Mouse (Mus musculus) megakaryocyte, embryonic 14.5 days (primary cell): ENCODE data around the gene Nudt14. TPM values are rescaled to one million over a fixed set of nuclear protein-coding genes. Genes with fewer than 3 reads are reported as not detected.

Experiments
- H3K27me3 ChIP-seq: replicated peaks from 2 replicates; pipeline ENCODE3; 2012; ENCODE audit warnings: inconsistent platforms
- H3K36me3 ChIP-seq: replicated peaks from 2 replicates; pipeline ENCODE3; 2012; ENCODE audit warnings: low read length, inconsistent platforms, mixed read lengths
- H3K4me1 ChIP-seq: 2 replicates; pipeline ENCODE4 v1.6.1; 2012; ENCODE audit warnings: inconsistent platforms
- H3K4me3 ChIP-seq: replicated peaks from 2 replicates; pipeline ENCODE3; 2012; ENCODE audit warnings: moderate library complexity, mild to moderate bottlenecking, inconsistent platforms
- H3K9me3 ChIP-seq: 2 replicates; pipeline ENCODE4 v1.6.1; 2012; ENCODE audit warnings: inconsistent platforms
- FLI1 ChIP-seq: IDR thresholded peaks from 2 replicates; pipeline ENCODE4 v1.6.1; 2012; ENCODE audit warnings: low read length, inconsistent platforms, mixed read lengths
- GATA1 ChIP-seq: IDR thresholded peaks from 3 replicates; pipeline ENCODE4 v1.6.1; 2012; ENCODE audit warnings: mixed read lengths, low read length, inconsistent platforms, borderline replicate concordance
- polyA plus RNA-seq: library from polyadenylated mRNA; stranded (reverse); fragments of >175 nt; gene quantifications from 2 replicates; pipeline ENCODE4 v1.2.3, GENCODE M21; 2012; ENCODE audit warnings: low replicate concordance; ENCODE audit not compliant: insufficient read depth

Gene Nudt14
- polyA plus RNA-seq, 1 experiment = 42.5 TPM

DNA sequence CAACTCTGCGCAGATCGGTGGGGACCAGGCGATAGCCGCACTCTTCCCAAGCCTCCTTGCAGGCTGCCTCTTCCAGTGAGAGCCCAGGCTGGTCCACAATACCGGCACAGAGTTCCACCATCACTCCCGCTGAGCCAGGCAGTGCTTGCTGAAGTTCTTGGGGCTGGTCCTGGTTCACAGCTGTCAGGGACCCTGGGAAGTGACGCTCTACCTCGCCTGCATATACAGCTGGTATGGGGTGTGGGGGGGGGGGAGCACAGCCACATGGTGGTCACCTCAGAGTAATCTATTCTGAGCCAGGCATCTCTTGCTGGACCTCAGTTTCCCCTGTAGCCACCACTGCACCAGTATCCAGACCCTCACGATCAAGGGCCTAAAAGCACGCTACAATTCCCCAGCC lies 3.6 kb downstream of the Nudt14 start:
- Histone ChIP-seq H3K9me3 (no peaks in the 10 kb centered on the region), H3K4me3 (no peak overlapping the region), H3K4me1 (peaks cover 53% of the 10 kb centered on the region), H3K27me3 (peaks cover 24% of the 10 kb centered on the region), H3K36me3 (peaks cover 29% of the 10 kb centered on the region)
- no peak for TF ChIP-seq FLI1
- no peak for TF ChIP-seq GATA1

DNA sequence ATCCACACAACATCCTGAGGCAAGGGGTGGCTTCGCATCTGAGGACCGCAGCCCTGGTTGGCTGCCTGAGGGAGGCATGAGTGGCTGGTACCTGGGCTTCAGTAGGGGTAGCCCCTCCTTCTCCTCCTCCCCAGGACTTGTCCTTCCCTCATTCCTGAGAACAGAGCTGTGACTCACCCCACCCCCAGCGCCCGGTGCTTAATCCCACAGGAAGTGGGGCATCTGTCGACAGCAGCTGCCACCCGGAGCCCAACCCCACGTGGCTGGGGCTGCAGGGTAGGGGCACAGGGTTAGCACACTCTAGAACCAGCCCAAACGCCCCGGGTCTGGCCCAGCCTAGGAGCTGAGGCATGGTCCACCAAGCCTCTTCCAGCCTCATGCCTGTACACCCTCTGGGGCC lies 4.0 kb downstream of the Nudt14 start:
- Histone ChIP-seq H3K4me3 (peak overlapping the region; percentile 42), H3K27me3 (peaks cover 29% of the 10 kb centered on the region), H3K36me3 (peaks cover 29% of the 10 kb centered on the region), H3K4me1 (peaks cover 53% of the 10 kb centered on the region), H3K9me3 (no peaks in the 10 kb centered on the region)
- TF ChIP-seq GATA1 = no peak
- TF ChIP-seq FLI1 = no peak

DNA sequence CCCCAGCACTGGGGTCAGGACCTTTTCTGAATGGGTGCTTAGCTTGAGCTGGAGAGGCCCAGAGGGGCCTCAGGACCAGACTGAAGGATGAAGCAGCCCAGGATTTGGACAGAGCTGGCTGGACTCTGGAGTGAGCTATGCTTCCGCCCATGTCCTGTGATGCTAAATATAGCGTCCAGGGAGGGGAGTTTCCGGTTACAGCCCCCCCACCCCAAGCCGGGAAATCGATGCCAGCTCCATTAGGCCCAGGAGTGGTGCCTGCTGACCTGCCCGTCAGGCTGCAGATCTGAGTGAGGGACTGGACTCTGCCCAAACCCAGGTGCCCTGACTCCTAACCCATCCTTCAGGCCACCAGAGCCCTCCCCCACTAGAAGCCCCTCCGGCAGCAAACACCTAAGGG lies 9.3 kb downstream of the Nudt14 start:
- Histone ChIP-seq H3K4me1 (peaks cover 44% of the 10 kb centered on the region), H3K9me3 (no peaks in the 10 kb centered on the region), H3K36me3 (peaks cover 18% of the 10 kb centered on the region), H3K27me3 (peaks cover 72% of the 10 kb centered on the region), H3K4me3 (no peak overlapping the region)
- TF ChIP-seq FLI1 = no peak
- TF ChIP-seq GATA1 = no peak

DNA sequence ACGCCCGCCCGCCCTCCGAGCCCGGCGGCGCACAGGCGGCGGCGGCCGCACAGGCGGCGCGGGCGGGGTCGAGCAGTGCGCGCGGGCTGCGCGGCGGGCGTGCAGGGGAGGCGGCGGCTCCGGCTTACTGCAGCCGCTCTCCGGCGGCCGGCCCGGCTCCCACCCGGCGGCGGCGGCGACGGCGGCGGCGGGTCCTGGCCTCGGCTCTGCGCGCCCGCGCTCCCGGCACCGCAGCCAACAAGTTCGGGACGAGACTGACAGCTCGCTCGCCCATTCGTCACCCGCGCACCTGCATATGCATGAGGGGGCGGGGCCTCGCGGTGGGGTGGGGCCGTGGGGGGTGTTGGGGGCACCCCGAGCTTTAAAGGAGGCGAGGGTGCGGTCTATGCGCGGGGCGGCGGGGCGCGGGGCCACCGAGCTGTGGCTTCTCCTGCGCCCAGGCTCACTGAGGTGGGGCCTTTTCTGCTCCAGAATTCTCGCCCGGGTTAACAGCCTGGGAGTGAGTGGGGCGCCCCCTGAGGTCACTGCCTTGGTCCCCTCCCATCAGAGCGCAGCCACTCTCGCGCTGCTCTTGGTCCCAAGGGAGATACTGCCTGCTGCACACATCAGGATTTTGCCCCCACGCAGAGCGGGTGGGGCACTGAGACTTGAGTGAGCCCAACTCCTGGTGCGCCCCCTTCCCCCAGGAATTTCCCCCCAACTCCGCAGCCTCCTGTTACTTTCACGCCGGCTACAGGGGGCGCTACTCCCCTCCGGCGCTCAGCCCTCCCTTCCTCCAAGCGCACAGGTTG lies 12.2 kb downstream of the Nudt14 start, which contains the start of gene Jag2:
TSS of gene Jag2 (minus strand) at position 215 of the 791 bp plus-strand sequence.
- Histone ChIP-seq H3K4me3 (peak within 1 kb of the TSS; percentile 95), H3K4me1 (peaks cover 59% of the 10 kb centered on the region), H3K36me3 (peaks cover 8% of the 10 kb centered on the region), H3K9me3 (no peaks in the 10 kb centered on the region), H3K27me3 (peaks cover 93% of the 10 kb centered on the region)
- no peak for TF ChIP-seq GATA1
- TF ChIP-seq FLI1 = no peak

DNA sequence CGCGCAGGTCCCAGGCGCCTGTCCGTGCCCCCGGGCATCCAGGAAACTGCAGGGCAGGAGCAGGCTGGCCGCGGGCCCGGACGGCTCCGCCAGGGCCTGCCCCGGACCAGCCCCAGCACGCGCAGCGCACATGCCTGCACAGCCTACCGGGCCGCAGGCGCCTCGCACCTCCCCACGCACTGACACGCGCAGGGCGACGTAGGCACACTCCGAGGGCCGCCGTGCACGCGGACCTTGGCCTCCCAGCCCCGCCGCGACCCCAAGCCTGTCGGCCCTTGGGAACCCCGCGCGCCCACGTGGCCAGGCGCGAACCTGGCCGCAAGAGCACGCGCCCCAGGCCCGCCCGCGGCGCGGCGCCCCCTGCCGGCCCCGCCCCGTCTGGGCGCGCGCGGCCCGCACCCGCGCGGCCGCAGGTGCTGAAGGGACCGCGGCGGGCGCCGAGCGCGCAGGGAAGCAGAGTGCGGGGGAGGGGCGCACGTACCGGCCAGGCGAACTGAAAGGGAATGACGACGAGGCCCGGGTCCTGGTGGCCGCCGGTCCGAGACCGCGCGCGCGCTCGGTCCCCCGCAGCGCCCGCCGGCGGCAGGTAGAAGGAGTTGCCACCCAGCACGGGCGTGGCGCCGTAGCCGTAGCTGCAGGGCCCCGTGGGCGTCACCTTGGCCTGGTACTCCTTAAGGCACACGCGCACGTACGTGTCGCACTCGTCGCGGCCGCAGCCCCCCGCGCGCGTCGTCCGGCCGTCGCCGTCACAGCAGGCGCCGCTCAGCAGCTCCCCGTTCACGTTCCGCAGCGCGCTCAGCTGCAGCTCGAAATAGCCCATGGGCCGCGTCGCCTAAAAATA lies 13.3 kb downstream of the Nudt14 start:
- H3K4me1 ChIP-seq = peaks cover 71% of the 10 kb centered on the region
- no peak for TF ChIP-seq GATA1
- no peak for TF ChIP-seq FLI1
- peak overlapping the region; percentile 95 for H3K4me3 ChIP-seq
- H3K9me3 ChIP-seq = no peaks in the 10 kb centered on the region
- H3K27me3 ChIP-seq = peaks cover 92% of the 10 kb centered on the region
- H3K36me3 ChIP-seq = peaks cover 6% of the 10 kb centered on the region

DNA sequence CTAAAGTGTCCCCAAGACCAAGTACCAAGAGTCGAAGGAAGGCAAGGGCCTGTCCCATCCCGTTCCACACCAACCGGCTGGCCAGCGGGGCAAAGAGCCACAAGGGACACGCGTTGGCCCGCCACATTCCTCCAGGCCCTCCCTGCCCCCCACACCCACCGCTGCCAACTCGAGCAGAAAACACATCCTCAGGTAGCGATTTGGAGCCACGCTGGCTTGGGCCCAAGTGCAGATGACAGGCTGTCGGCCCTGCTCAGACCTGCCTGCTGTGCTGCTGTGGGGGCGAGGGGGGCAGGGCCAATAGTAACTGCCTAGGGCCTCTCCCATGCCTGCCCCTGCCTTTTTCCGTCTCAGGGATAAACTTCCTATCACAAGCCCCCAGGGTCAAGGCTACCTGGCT lies 14.7 kb downstream of the Nudt14 start:
- H3K27me3 ChIP-seq = peaks cover 82% of the 10 kb centered on the region
- peak overlapping the region; percentile 23 for H3K4me3 ChIP-seq
- peaks cover 80% of the 10 kb centered on the region for H3K4me1 ChIP-seq
- no peak for TF ChIP-seq FLI1
- no peak for TF ChIP-seq GATA1
- no peaks in the 10 kb centered on the region for H3K9me3 ChIP-seq
- H3K36me3 ChIP-seq = peaks cover 6% of the 10 kb centered on the region

DNA sequence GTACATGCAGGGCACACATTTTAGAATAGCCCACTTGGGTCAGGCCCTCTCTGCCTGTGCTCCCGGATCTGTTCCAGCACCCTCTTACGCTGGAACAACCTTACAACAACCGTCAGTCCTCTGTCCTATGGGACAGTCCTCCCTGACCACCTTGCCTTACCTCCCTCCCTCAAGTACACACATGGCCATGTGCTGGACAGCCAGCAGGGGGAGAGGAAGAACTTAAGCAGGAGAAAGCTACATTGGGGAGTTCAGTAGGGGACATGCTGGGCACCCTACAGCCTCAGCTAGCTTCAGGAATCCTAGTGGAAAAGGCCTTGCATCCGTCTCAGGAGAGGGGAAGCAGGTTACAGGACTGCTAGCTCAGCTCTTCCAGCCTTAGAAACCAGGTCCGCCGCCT lies 16.0 kb downstream of the Nudt14 start:
- Histone ChIP-seq H3K4me3 (no peak overlapping the region), H3K27me3 (peaks cover 74% of the 10 kb centered on the region), H3K4me1 (peaks cover 83% of the 10 kb centered on the region), H3K36me3 (peaks cover 14% of the 10 kb centered on the region), H3K9me3 (no peaks in the 10 kb centered on the region)
- no peak for TF ChIP-seq GATA1
- TF ChIP-seq FLI1 = no peak

DNA sequence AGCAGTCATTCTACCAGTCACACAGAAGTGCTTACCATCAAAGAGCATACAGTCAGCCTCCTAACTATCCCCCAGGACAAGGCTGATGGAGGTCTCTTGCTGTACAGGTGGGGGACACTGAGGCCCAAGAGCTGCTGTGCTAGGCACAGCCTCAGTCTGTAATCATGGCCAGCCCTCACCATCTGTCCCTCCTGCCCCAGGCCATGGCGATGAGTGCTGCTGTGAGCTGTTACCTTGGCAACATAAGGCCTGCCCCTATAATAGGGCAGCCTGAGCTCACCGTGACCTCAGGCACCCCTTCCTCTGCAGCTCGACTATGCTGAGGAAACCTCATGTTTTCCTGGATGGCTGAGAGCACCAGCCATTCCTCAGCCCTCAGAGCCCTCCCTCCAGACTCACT lies 19.4 kb downstream of the Nudt14 start:
- Histone ChIP-seq H3K4me1 (peaks cover 92% of the 10 kb centered on the region), H3K27me3 (peaks cover 53% of the 10 kb centered on the region), H3K4me3 (no peak overlapping the region), H3K36me3 (peaks cover 28% of the 10 kb centered on the region), H3K9me3 (no peaks in the 10 kb centered on the region)
- TF ChIP-seq GATA1 (no peak), FLI1 (no peak)

DNA sequence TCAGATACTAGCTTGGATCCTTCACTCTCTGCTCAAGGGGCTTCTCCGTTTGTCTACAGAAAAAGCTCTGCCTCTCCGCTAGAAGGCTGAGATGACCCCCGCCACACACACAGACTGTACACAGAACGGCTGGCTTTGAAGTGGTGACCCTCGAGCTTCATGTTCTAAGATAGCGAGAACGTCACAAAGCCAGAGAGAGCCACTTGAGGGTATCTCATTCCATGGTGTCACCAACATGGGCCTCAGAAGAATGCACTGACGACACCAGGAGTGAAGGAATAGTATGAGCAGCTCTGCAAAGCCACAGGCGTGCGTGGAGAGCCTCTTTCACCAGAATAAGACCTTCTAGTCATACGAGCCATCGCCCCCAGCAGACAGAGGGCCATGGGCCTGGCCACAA lies 20.4 kb downstream of the Nudt14 start:
- no peak for TF ChIP-seq GATA1
- TF ChIP-seq FLI1 = no peak
- H3K9me3 ChIP-seq = no peaks in the 10 kb centered on the region
- peaks cover 94% of the 10 kb centered on the region for H3K4me1 ChIP-seq
- H3K27me3 ChIP-seq = peaks cover 43% of the 10 kb centered on the region
- H3K36me3 ChIP-seq = peaks cover 30% of the 10 kb centered on the region
- H3K4me3 ChIP-seq = no peak overlapping the region

DNA sequence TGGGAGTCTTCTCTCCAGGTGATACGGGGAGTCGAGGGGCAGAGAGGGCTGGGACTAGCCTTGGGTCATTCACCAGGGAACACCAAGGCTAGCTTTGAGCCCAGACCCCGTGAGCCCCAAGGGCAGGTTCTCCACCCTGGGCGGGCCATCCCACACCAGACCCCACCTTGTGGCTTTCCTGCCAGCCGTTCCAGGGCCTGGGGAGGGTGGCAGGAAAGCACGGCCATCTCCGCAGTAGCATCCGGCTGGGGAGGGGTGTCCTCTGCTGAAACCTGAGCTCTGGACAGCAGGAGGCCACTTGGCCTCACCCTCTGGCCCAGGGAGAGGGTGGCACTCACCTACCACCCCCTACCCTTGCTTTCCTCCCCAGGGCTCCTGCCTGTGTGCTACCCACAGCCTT lies 24.0 kb downstream of the Nudt14 start:
- H3K4me1 ChIP-seq = peaks cover 97% of the 10 kb centered on the region
- no peak for TF ChIP-seq GATA1
- TF ChIP-seq FLI1 = no peak
- H3K9me3 ChIP-seq = no peaks in the 10 kb centered on the region
- H3K27me3 ChIP-seq = peaks cover 19% of the 10 kb centered on the region
- H3K36me3 ChIP-seq = peaks cover 63% of the 10 kb centered on the region
- H3K4me3 ChIP-seq = peak overlapping the region; percentile 83
